Mouse (Mus musculus) ES-Bruce4 (cell line): ENCODE results near the gene Ankdd1a.

ENCODE experiments used
- CTCF ChIP-seq: IDR thresholded peaks from one replicate; pipeline ENCODE4 v1.8.1; 2011; ENCODE audit warnings: low read depth, low read length
- POLR2A ChIP-seq: IDR thresholded peaks from one replicate; pipeline ENCODE4 v1.8.1; 2011; ENCODE audit warnings: low read length; ENCODE audit not compliant: insufficient read depth

DNA sequence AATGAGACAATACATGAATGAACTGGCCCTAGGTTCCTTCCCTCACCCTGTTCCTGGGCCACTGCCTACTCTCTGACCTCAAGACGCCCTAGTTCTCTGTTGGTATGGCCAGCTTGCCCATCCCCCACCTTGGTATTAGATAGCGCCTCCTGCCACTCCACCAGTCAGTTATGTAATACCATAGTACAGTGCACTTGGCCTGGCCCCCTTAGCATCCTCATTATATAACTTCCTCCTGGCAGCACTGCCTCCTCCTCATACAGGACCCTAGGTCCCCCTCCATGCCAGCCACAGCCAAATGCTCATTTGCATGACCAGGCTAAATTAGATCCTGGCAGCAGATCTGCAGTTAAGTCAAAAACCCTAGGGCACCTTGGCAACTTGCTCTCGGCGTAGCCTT, 41.0 kb upstream of the Ankdd1a start:
- TF ChIP-seq CTCF, result no peak
- no peak for TF ChIP-seq POLR2A
